Mouse (Mus musculus) thymus, postnatal 14 days (tissue): Measurements from ENCODE around the gene Nsun3.

ENCODE experiments used
- DNase-seq: peaks from one replicate; pipeline ENCODE4 v3.0.0; 2021

The Nsun3 gene

GRCm38 (mm10) chr16:62786621-62787331 lies at the start of gene Nsun3:
Nsun3 (minus strand) TSS chr16:62786818.
- DNase-seq: peak; percentile 93

GRCm38 (mm10) chr16:62834016-62834735 lies 47.6 kb upstream of the Nsun3 start:
- no peak for DNase-seq

DNA sequence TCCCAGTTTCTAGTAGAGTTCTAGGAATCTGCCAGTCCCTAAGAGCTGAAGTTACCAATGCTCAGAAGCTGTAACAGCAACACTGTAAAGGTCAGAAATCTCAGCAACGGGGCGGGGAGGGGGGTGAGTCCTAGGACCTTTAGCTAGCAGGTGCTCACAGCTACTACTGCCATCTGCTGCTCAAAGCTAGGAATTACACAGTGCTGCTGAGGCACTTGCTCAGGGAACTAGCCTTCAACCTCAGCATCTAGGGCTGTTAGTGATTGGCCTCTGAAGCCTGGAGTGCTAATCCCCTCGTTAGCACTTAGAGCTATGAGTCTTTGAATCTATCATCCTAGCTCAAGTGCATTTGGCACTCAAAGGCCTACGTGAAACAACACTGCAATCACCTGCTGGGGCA lies 45.9 kb upstream of the Nsun3 start:
- peak; percentile 54 for DNase-seq

GRCm38 (mm10) chr16:62832027-62832426 lies 45.4 kb upstream of the Nsun3 start:
- DNase-seq: no peak

- DNase-seq: peak; percentile 26
Observed at GRCm38 (mm10) chr16:62826156-62827001, 39.8 kb upstream of the Nsun3 start.

DNA sequence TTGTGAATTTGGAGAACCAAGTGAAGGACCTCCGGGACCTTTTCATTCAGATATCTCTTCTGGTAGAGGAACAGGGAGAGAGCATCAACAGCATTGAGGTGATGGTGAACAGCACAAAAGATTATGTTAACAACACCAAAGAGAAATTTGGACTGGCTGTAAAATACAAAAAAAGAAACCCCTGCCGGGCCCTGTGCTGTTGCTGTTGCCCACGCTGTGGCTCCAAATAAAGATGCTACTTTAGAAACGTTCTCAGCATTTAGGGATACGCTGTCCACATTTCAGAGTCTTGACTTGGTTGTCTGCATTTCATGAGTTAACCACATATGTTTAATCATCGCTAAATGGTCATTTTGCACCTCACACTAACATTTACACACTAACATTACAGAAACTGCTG lies 35.9 kb upstream of the Nsun3 start:
- no peak for DNase-seq

DNA sequence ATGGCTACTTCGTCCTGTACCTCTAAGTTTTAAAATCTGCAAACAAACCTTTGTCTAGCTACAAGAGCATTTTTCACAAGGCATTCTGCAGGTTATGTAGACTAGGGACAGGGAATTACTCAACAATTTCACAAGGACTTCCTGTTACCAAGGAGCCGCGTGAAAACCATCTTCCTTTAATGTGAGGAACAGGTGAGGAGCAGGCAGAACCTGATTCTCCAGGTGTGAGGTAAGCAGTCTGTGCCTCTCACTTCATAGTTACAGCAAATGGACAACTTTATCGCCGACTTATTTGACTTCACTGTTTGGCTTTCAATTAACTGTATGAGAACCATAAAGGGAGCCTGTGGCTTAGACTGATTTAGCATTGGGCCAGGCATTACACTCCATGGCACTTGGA lies 27.9 kb upstream of the Nsun3 start, which contains the start of gene Stx19:
Gene Stx19 (plus strand): TSS at position 186 of the 400 bp plus-strand sequence.
- DNase-seq: no peak

GRCm38 (mm10) chr16:62813790-62814189 lies 27.2 kb upstream of the Nsun3 start:
- no peak for DNase-seq

DNA sequence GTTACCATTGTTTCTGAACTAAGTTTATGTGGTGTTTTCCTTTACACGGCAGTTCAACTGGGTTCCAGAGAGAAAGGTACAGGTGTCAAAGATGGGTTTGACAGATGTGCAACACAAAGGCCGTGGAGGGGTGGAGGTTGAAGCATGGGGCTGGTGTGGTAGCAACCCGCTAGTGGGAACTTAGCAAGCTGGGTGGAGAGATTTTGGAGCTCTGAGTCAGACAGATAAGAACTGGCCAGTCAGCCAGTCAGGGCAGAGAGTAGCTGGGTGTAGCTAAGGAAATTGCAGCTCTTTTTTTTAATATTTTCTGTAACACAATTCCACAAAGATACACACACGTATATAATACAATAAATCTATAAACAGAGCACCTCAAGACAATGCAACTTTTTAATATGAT lies 24.2 kb upstream of the Nsun3 start:
- no peak for DNase-seq

GRCm38 (mm10) chr16:62807249-62807979 lies 20.8 kb upstream of the Nsun3 start:
- peak; percentile 50 for DNase-seq

- no peak for DNase-seq
Observed at GRCm38 (mm10) chr16:62804621-62805020, 18.0 kb upstream of the Nsun3 start.

DNA sequence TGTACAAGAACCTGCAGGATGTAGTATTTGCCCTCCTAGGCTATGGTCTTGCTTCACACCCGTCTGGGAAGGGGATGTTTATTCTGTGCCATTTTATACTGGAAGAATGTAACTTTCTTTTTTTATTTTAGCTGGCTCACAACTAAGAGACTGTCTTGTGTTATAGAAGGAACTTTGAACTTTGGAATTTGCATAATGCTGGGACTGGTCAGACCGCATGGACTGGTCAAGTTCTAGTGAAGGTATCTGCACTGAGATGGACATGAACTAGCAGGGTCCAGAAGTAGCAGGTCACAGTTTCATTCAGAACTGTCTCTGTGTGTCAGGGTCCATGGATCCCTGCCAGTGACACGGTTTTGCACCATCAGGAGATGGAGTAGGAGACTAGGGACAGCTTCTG lies 13.2 kb upstream of the Nsun3 start:
- DNase-seq: no peak

DNA sequence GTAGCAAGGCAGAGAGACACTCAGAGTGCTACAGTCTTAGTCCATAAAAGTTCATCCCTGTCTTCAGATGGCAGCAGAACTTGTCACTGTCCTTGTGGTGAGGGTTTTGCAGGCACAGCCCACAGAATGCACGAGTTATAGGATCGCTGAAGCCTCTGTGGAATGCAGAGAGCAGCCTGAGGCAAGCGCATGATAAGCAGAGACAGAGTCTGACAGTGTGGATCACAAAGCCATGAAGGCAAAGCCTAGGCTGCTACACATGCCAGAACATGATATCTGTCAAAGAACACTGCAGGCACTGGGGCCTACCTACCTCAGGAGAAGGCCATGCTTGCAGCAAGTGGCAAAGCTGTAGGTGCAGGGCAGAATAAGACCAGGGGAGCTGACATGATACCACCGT lies 12.8 kb upstream of the Nsun3 start:
- no peak for DNase-seq

GRCm38 (mm10) chr16:62798808-62799207 lies 12.2 kb upstream of the Nsun3 start:
- DNase-seq: no peak

GRCm38 (mm10) chr16:62796608-62797007 lies 10.0 kb upstream of the Nsun3 start:
- no peak for DNase-seq

DNA sequence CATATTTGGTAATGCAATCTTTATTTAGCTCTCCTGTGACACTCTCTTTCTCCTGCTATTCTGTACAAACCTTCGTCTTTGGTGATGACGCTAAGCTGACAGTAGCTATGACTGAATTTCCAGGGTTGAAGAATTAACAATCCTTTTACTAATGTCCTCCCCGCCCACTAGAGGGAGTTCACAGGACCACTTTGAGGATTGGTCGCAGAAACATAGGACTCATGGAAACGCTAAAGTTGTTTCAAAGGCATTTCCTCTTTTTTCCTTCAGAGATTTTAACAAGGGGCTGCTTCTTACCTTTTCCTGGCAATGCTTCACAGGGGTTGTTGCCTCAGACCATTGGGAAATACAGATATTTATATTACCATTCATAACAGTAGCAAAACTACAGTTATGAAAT lies 4.4 kb downstream of the Nsun3 start:
- DNase-seq: peak; percentile 33

- no peak for DNase-seq
Observed at GRCm38 (mm10) chr16:62778282-62778681, 8.3 kb downstream of the Nsun3 start.

GRCm38 (mm10) chr16:62776034-62776433 lies 10.6 kb downstream of the Nsun3 start:
- no peak for DNase-seq

GRCm38 (mm10) chr16:62773462-62773861 lies 13.2 kb downstream of the Nsun3 start:
- no peak for DNase-seq

GRCm38 (mm10) chr16:62758340-62758739 lies 28.3 kb downstream of the Nsun3 start:
- peak; percentile 50 for DNase-seq

GRCm38 (mm10) chr16:62755307-62755706 lies 31.3 kb downstream of the Nsun3 start:
- DNase-seq: no peak

DNA sequence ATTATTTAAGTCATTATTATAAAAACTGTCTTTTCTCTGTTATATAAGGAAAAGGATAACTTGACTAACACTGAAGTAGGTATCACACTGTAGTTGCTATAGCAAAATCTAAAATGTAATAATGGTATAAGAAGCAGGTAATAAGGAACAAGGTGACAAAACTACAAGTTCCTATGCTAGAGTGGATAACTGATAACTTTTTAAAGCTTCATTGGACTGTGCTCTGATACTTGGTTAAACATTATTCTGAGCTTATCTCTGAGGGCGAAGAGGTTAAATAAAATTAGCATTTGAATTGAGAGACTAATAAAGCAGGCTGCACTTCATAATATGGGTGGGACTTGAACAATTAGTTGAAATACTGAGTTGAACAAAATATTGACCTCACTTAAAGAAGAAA lies 33.0 kb downstream of the Nsun3 start:
- no peak for DNase-seq

- DNase-seq: no peak
Observed at GRCm38 (mm10) chr16:62753079-62753478, 33.5 kb downstream of the Nsun3 start.
